Mouse (Mus musculus) C2C12 (cell line): ENCODE measurements at regions not wholly inside any gene's neighbourhood (a gene's known extent, or its start where the extent isn't known, plus 50 kb on each side); places are given as distances from the start of the nearest gene placed in this dataset.

Source experiments
- CTCF ChIP-seq: IDR thresholded peaks from one replicate; pipeline ENCODE4 v1.5.1; 2011; ENCODE audit not compliant: control insufficient read depth, insufficient read depth, insufficient read length
- MAX ChIP-seq: IDR thresholded peaks from one replicate; pipeline ENCODE4 v1.6.1; 2011; ENCODE audit warnings: mild to moderate bottlenecking, control low read depth

- TF ChIP-seq CTCF, result no peak
- no peak for TF ChIP-seq MAX
Observed at GRCm38 (mm10) chr12:35742729-35743128, 182.7 kb upstream of the Agr3 start.
